Mouse (Mus musculus) cerebellum, adult 2 months (tissue): Measurements from ENCODE around the gene Gm30083.

Source experiments
- CTCF ChIP-seq: fragments of 200-500 bp; IDR thresholded peaks from 2 replicates; pipeline ENCODE4 v1.5.1; 2011; ENCODE audit warnings: low read depth, mild to moderate bottlenecking, control low read depth, low read length, moderate library complexity, borderline replicate concordance; ENCODE audit not compliant: insufficient read depth
- POLR2A ChIP-seq: fragments of 200-500 bp; IDR thresholded peaks from 2 replicates; pipeline ENCODE4 v1.6.1; 2011; ENCODE audit warnings: low read length, control low read depth, borderline replicate concordance; ENCODE audit not compliant: insufficient read depth

GRCm38 (mm10) chr14:33991971-33992370 is 23.0 kb downstream of the Gm30083 start:
- TF ChIP-seq CTCF = no peak
- TF ChIP-seq POLR2A = no peak
